Mouse (Mus musculus): Measurements from ENCODE around the gene Hist1h4n.

GRCm38 (mm10) chr13:21783734-21784161 lies 48.2 kb downstream of the Hist1h4n start:
- TF ChIP-seq TAL1 (IDR thresholded peaks at IDR 0.05; ENCODE audit: low read length) (no peak), GATA1 (IDR thresholded peaks at IDR 0.05; ENCODE audit: low read length) (no peak)
